Mouse (Mus musculus) CH12.LX (cell line): ENCODE data around the gene Spout1.

Experiments used
- CTCF ChIP-seq, 2 experiments: IDR thresholded peaks in 1 of 2; conservative IDR thresholded peaks in 1 of 2; 2 replicates each; pipeline ENCODE4 v1.5.1; 2011 to 2012; ENCODE audit warnings: low read depth in 2 of 2, low read length in 2 of 2, improper control_type of control experiment in 1 of 2, inconsistent platforms in 1 of 2, mild to moderate bottlenecking in 1 of 2, moderate library complexity in 1 of 2
- E2F4 ChIP-seq: IDR thresholded peaks from 2 replicates; pipeline ENCODE4 v1.6.1; 2011; ENCODE audit warnings: low read depth, low read length, improper control_type of control experiment; ENCODE audit not compliant: insufficient replicate concordance
- NELFE ChIP-seq: IDR thresholded peaks from 2 replicates; pipeline ENCODE4 v1.6.1; 2011; ENCODE audit warnings: low read depth, low read length, improper control_type of control experiment
- POLR2A ChIP-seq: IDR thresholded peaks from 2 replicates; pipeline ENCODE4 v1.6.1; 2011; ENCODE audit warnings: low read depth, mild to moderate bottlenecking, improper control_type of control experiment, low read length

DNA sequence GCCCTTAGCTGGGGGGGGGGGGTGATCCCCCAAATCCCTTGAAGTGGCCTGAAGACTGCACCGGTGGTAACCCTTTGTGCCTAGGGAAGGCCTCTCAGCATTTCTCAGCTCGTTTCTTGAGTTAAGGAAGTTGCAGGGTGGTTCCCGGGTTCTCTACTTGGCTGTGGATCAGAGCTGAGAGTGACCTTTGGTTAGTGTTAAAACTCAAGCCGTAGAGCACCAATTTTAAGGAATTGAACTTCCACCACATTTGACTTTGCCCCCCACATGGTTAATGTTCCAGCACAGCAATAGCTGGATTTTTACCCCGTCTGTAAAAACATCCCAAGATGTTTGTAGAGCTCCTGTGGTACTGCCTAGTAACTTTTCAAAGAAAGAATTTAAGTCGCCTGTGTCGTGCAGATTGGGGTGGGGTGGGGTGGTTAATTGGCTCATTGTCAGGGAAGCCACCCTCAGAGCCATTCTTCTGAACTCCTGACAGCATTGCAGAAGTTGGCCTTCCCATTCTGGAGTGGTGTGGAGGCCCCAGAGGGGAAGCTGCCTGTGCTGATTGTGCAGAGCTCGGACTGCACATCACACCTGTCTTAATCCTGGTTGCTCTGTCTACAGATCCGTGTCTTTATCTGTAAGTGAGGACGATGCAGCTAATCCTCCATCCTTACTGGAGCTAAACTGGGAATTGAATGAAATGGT lies 43.2 kb downstream of the Spout1 start:
- TF ChIP-seq POLR2A, result no peak
- TF ChIP-seq E2F4, result no peak
- no peak for TF ChIP-seq CTCF (conservative IDR thresholded peaks at IDR 0.05 in 1 of 2, IDR thresholded peaks at IDR 0.05 in 1 of 2; ENCODE audit: low read depth in 2 of 2, low read length in 2 of 2)
- TF ChIP-seq NELFE, result no peak
